Comparison of ENCODE assay signal across 8 mouse cellular contexts in the genomic region with DNA sequence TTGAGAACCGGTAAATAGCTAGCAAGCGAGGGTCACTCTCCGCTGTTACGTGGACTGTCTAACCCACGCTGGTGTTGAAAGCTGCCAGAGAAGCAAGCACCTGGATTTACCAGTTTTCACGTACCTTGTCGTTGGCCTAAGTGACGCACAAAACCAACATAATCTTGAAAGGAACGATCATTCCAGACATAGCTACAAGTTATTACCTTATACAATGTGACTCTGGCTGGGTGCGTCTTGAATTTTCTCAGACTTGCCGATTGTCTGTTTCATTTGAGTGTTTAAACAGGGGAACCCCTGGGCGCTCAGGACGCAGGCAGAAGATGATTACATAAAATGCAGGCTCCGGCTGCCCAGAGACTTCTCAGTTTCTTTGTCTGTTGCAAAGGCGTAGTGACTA. TPM values are rescaled to one million over a fixed set of nuclear protein-coding genes. Genes with fewer than 3 reads are reported as not detected.
DNase-seq lines count a peak whose midpoint lies in the region; ATAC-seq and TF ChIP-seq lines count a peak whose summit lies in the region.

No protein-coding gene starts in this region.

- peak overlapping the region; percentile 66 for H3K4me2 ChIP-seq in embryonic facial prominence, embryonic 15.5 days (replicated peaks)
- H3K4me2 ChIP-seq in kidney, embryonic 15.5 days, result peak overlapping the region; percentile 65
- H3K4me2 ChIP-seq in midbrain, embryonic 11.5 days, result peak overlapping the region; percentile 85

- intact Hi-C loops in left cerebral cortex, postnatal 14 days (cut with DNase I), result no loop called here

- peaks cover 1% of the 10 kb centered on the region for H3K4me1 ChIP-seq in ES-Bruce4 (ENCODE audit: control insufficient read depth, insufficient read depth, low read length)
- peaks cover 20% of the 10 kb centered on the region for H3K4me1 ChIP-seq in embryonic facial prominence, embryonic 15.5 days
- peaks cover 24% of the 10 kb centered on the region for H3K4me1 ChIP-seq in kidney, embryonic 15.5 days
- H3K4me1 ChIP-seq in midbrain, embryonic 11.5 days (ENCODE audit: control insufficient read depth, insufficient read depth, low read length), result peaks cover 31% of the 10 kb centered on the region

- no peak for TF ChIP-seq CTCF in ES-Bruce4 (IDR thresholded peaks at IDR 0.05; ENCODE audit: low read depth, low read length)

- H3K4me3 ChIP-seq in ES-Bruce4 (ENCODE audit: low read depth, low read length), result peak overlapping the region; percentile 77
- H3K4me3 ChIP-seq in embryonic facial prominence, embryonic 15.5 days (replicated peaks), result peak overlapping the region; percentile 64
- H3K4me3 ChIP-seq in kidney, embryonic 15.5 days (replicated peaks), result peak overlapping the region; percentile 91
- peak overlapping the region; percentile 75 for H3K4me3 ChIP-seq in midbrain, embryonic 11.5 days (ENCODE audit: low read depth, low read length)

- no peak for TF ChIP-seq EP300 in ES-Bruce4 (IDR thresholded peaks at IDR 0.05; ENCODE audit: insufficient read depth, low read depth, low read length)

- 6% methylated on average over 15 of the region's 15 CpGs for WGBS in embryonic facial prominence, embryonic 15.5 days
- 8% methylated on average over 15 of the region's 15 CpGs for WGBS in kidney, embryonic 15.5 days
- 13% methylated on average over 15 of the region's 15 CpGs for WGBS in midbrain, embryonic 11.5 days

- peak; percentile 10; the same call in 1 of the 2 replicates for ATAC-seq in frontal cortex, adult (ENCODE audit: low TSS enrichment)
- ATAC-seq in embryonic facial prominence, embryonic 15.5 days (ENCODE audit: insufficient number of reproducible peaks, low FRiP score, low TSS enrichment, low read depth), result no peak
- ATAC-seq in kidney, embryonic 15.5 days (replicated peaks; ENCODE audit: low FRiP score), result no peak
- ATAC-seq in midbrain, embryonic 11.5 days (ENCODE audit: low FRiP score), result no peak
- ATAC-seq in megakaryocyte-erythroid progenitor cell, adult 5-6 weeks (replicated peaks; ENCODE audit: low FRiP score, low TSS enrichment, poor library complexity, severe bottlenecking), result no peak

- peaks cover 10% of the 10 kb centered on the region for H3K36me3 ChIP-seq in ES-Bruce4 (ENCODE audit: control insufficient read depth, insufficient read depth, low read length, poor library complexity, severe bottlenecking)
- H3K36me3 ChIP-seq in embryonic facial prominence, embryonic 15.5 days, result no peaks in the 10 kb centered on the region
- no peaks in the 10 kb centered on the region; the same call in 1 of the 2 replicates for H3K36me3 ChIP-seq in kidney, embryonic 15.5 days
- H3K36me3 ChIP-seq in midbrain, embryonic 11.5 days (ENCODE audit: control insufficient read depth, insufficient read depth, low read length), result no peaks in the 10 kb centered on the region

- no peak for DNase-seq in frontal cortex, postnatal 10 days (ENCODE audit: low spot score in 2 of 2)
- DNase-seq in midbrain, embryonic 11.5 days (ENCODE audit: low spot score, missing footprints), result peak; percentile 82
- DNase-seq in left cerebral cortex, postnatal 14 days (ENCODE audit: low spot score in 2 of 2), result no peak

- H3K9ac ChIP-seq in ES-Bruce4 (ENCODE audit: low read depth, poor library complexity, severe bottlenecking), result peak overlapping the region; percentile 41
- H3K9ac ChIP-seq in embryonic facial prominence, embryonic 15.5 days, result peak overlapping the region; percentile 18
- H3K9ac ChIP-seq in kidney, embryonic 15.5 days, result peak overlapping the region; percentile 76
- peak overlapping the region; percentile 73 for H3K9ac ChIP-seq in midbrain, embryonic 11.5 days (ENCODE audit: low read length)

- TF ChIP-seq POLR2A in ES-Bruce4 (IDR thresholded peaks at IDR 0.05; ENCODE audit: insufficient read depth, low read length), result no peak

- no peak overlapping the region for H3K27ac ChIP-seq in ES-Bruce4 (ENCODE audit: insufficient read depth, low read length)
- H3K27ac ChIP-seq in embryonic facial prominence, embryonic 15.5 days (replicated peaks), result no peak overlapping the region
- no peak overlapping the region for H3K27ac ChIP-seq in kidney, embryonic 15.5 days
- H3K27ac ChIP-seq in midbrain, embryonic 11.5 days (ENCODE audit: low read depth, low read length), result no peak overlapping the region

- H3K9me3 ChIP-seq in ES-Bruce4 (replicated peaks; ENCODE audit: control insufficient read depth, insufficient read depth, low read length, poor library complexity, severe bottlenecking), result no peaks in the 10 kb centered on the region
- no peaks in the 10 kb centered on the region for H3K9me3 ChIP-seq in embryonic facial prominence, embryonic 15.5 days (replicated peaks)
- H3K9me3 ChIP-seq in kidney, embryonic 15.5 days (replicated peaks), result no peaks in the 10 kb centered on the region
- no peaks in the 10 kb centered on the region for H3K9me3 ChIP-seq in midbrain, embryonic 11.5 days (ENCODE audit: control insufficient read depth, low read length)

- no peaks in the 10 kb centered on the region for H3K27me3 ChIP-seq in ES-Bruce4 (ENCODE audit: control insufficient read depth, insufficient read depth, low read length, poor library complexity, severe bottlenecking)
- H3K27me3 ChIP-seq in embryonic facial prominence, embryonic 15.5 days, result no peaks in the 10 kb centered on the region
- no peaks in the 10 kb centered on the region for H3K27me3 ChIP-seq in kidney, embryonic 15.5 days
- no peaks in the 10 kb centered on the region for H3K27me3 ChIP-seq in midbrain, embryonic 11.5 days (ENCODE audit: control insufficient read depth, insufficient read depth, low read length)

RNA-seq across cellular contexts. Expression of a gene that starts 0.8 kb away (rescaled TPM):
- polyA plus RNA-seq in ES-Bruce4 (2011; ENCODE audit: insufficient read depth, insufficient read length, low read depth, missing spikeins), result 31.9 and 37.8 TPM in 2 replicates
- polyA plus RNA-seq in embryonic facial prominence, embryonic 15.5 days (2015; fragmentation: Nextera tagmentation; extraction: Ambion mirVana), result 12.4 and 16.1 TPM in 2 replicates
- polyA plus RNA-seq in kidney, embryonic 15.5 days (2015; fragmentation: Nextera tagmentation; extraction: Ambion mirVana), result 12.8 and 13.0 TPM in 2 replicates
- 11.1 and 11.6 TPM in 2 replicates for polyA plus RNA-seq in midbrain, embryonic 11.5 days (2014; fragmentation: Nextera tagmentation; extraction: Ambion mirVana)
- 17.2 and 19.0 TPM in 2 replicates for total RNA-seq in megakaryocyte-erythroid progenitor cell, adult 5-6 weeks (2014; fragmentation: Nextera tagmentation)
- total RNA-seq in megakaryocyte-erythroid progenitor cell, adult 5-6 weeks (2017), result 8.4 and 11.3 TPM in 2 replicates
- total RNA-seq in left cerebral cortex, postnatal 14 days (2021), result 10 to 100 TPM; 61.8 to 62.8 TPM

RNA-seq across cellular contexts. Expression of a gene that starts 1.0 kb away (rescaled TPM):
- 233 and 241 TPM in 2 replicates for polyA plus RNA-seq in ES-Bruce4 (2011; ENCODE audit: insufficient read depth, insufficient read length, low read depth, missing spikeins)
- polyA plus RNA-seq in embryonic facial prominence, embryonic 15.5 days (2015; fragmentation: Nextera tagmentation; extraction: Ambion mirVana), result 95.0 and 103 TPM in 2 replicates
- polyA plus RNA-seq in kidney, embryonic 15.5 days (2015; fragmentation: Nextera tagmentation; extraction: Ambion mirVana), result 120 and 137 TPM in 2 replicates
- polyA plus RNA-seq in midbrain, embryonic 11.5 days (2014; fragmentation: Nextera tagmentation; extraction: Ambion mirVana), result 198 and 200 TPM in 2 replicates
- total RNA-seq in megakaryocyte-erythroid progenitor cell, adult 5-6 weeks (2014; fragmentation: Nextera tagmentation), result 122 and 145 TPM in 2 replicates
- 68.2 and 81.4 TPM in 2 replicates for total RNA-seq in megakaryocyte-erythroid progenitor cell, adult 5-6 weeks (2017)
- 10 to 100 TPM; 52.5 to 53.9 TPM for total RNA-seq in left cerebral cortex, postnatal 14 days (2021)

RNA-seq across cellular contexts. Expression of a gene that starts 25.2 kb away (rescaled TPM):
- polyA plus RNA-seq in ES-Bruce4 (2011; ENCODE audit: insufficient read depth, insufficient read length, low read depth, missing spikeins), result 28.6 and 33.5 TPM in 2 replicates
- 49.3 and 49.8 TPM in 2 replicates for polyA plus RNA-seq in embryonic facial prominence, embryonic 15.5 days (2015; fragmentation: Nextera tagmentation; extraction: Ambion mirVana)
- 45.4 and 49.3 TPM in 2 replicates for polyA plus RNA-seq in kidney, embryonic 15.5 days (2015; fragmentation: Nextera tagmentation; extraction: Ambion mirVana)
- polyA plus RNA-seq in midbrain, embryonic 11.5 days (2014; fragmentation: Nextera tagmentation; extraction: Ambion mirVana), result 56.8 and 64.7 TPM in 2 replicates
- total RNA-seq in megakaryocyte-erythroid progenitor cell, adult 5-6 weeks (2014; fragmentation: Nextera tagmentation), result 62.9 and 64.6 TPM in 2 replicates
- 89.4 and 214 TPM in 2 replicates for total RNA-seq in megakaryocyte-erythroid progenitor cell, adult 5-6 weeks (2017)
- 100 to 1,000 TPM; 119 to 126 TPM for total RNA-seq in left cerebral cortex, postnatal 14 days (2021)

Comparison
In these comparisons a context has a peak if more than half of its experiments do, and no peak if none do; other contexts are left out.
1. H3K9ac ChIP-seq: peak in every context shown above with its lines; median percentile 76 in kidney, embryonic 15.5 days; 73 in midbrain, embryonic 11.5 days; 41 in ES-Bruce4; 18 in embryonic facial prominence, embryonic 15.5 days.